Mouse (Mus musculus) CH12.LX (cell line): ENCODE results near the gene Stk24. TPM values are rescaled to one million over a fixed set of nuclear protein-coding genes. Genes with fewer than 3 reads are reported as not detected.
A peak's percentile ranks its signal among the peaks of the same experiment; 100 is the strongest.

ENCODE experiments used
- DNase-seq: peaks from one replicate; pipeline ENCODE4 v3.0.0-alpha.2; 2013; ENCODE audit errors: extremely low read depth
- H3K27ac ChIP-seq: 2 replicates; pipeline ENCODE4 v1.5.1; 2012; ENCODE audit warnings: low read depth, mild to moderate bottlenecking, control low read depth, moderate library complexity; ENCODE audit not compliant: insufficient read depth
- H3K27me3 ChIP-seq: replicated peaks from 2 replicates; pipeline ENCODE3; 2012; ENCODE audit warnings: inconsistent platforms
- H3K36me3 ChIP-seq, 2 experiments: replicated peaks in 1 of 2; 2 replicates each; pipeline versions ENCODE3 to v1.6.1; 2012; ENCODE audit warnings: inconsistent platforms in 1 of 2, low read length in 1 of 2, mild to moderate bottlenecking in 1 of 2, mixed read lengths in 1 of 2, moderate library complexity in 1 of 2; ENCODE audit not compliant: control insufficient read depth in 1 of 2, insufficient read depth in 1 of 2
- H3K4me1 ChIP-seq, 2 experiments: 2 replicates each; pipeline ENCODE4 v1.6.1; 2012; ENCODE audit warnings: inconsistent platforms in 1 of 2, moderate library complexity in 1 of 2; ENCODE audit not compliant: insufficient read depth in 2 of 2, control insufficient read depth in 1 of 2
- H3K4me2 ChIP-seq: 2 replicates; pipeline ENCODE4 v1.6.1; 2012; ENCODE audit warnings: low read depth, mild to moderate bottlenecking, control low read depth; ENCODE audit not compliant: poor library complexity, insufficient read depth, severe bottlenecking
- H3K4me3 ChIP-seq, 3 experiments: fragments of 150-350 bp in 1 of 3; sonication (generic) in 1 of 3; replicated peaks in 1 of 3; 2 replicates each; pipeline versions ENCODE3 to v1.5.1; 2011 to 2012; ENCODE audit warnings: low read depth in 2 of 3, low read length in 2 of 3, mild to moderate bottlenecking in 2 of 3, moderate library complexity in 2 of 3, control low read depth in 1 of 3, improper control_type of control experiment in 1 of 3, inconsistent platforms in 1 of 3, mixed read lengths in 1 of 3; ENCODE audit not compliant: poor library complexity in 1 of 3
- H3K79me2 ChIP-seq: replicated peaks from 2 replicates; pipeline ENCODE4 v1.6.1; 2012; ENCODE audit warnings: mild to moderate bottlenecking, moderate library complexity; ENCODE audit not compliant: control insufficient read depth, poor library complexity, insufficient read depth, severe bottlenecking; ENCODE audit errors: extremely low read depth
- H3K9ac ChIP-seq: 2 replicates; pipeline ENCODE4 v1.6.1; 2012; ENCODE audit warnings: low read depth, mild to moderate bottlenecking, control low read depth, moderate library complexity; ENCODE audit not compliant: insufficient read depth
- H3K9me3 ChIP-seq: replicated peaks from 2 replicates; pipeline ENCODE3; 2012; ENCODE audit warnings: low read length, inconsistent platforms, mixed read lengths
- CHD2 ChIP-seq: IDR thresholded peaks from 2 replicates; pipeline ENCODE4 v1.6.1; 2011; ENCODE audit warnings: low read length, improper control_type of control experiment
- CTCF ChIP-seq, 2 experiments: IDR thresholded peaks in 1 of 2; conservative IDR thresholded peaks in 1 of 2; 2 replicates each; pipeline ENCODE4 v1.5.1; 2011 to 2012; ENCODE audit warnings: low read depth in 2 of 2, low read length in 2 of 2, improper control_type of control experiment in 1 of 2, inconsistent platforms in 1 of 2, mild to moderate bottlenecking in 1 of 2, moderate library complexity in 1 of 2
- E2F4 ChIP-seq: IDR thresholded peaks from 2 replicates; pipeline ENCODE4 v1.6.1; 2011; ENCODE audit warnings: low read depth, low read length, improper control_type of control experiment; ENCODE audit not compliant: insufficient replicate concordance
- EP300 ChIP-seq: IDR thresholded peaks from 2 replicates; pipeline ENCODE4 v1.6.1; 2011; ENCODE audit warnings: low read length, improper control_type of control experiment
- HCFC1 ChIP-seq: IDR thresholded peaks from 2 replicates; pipeline ENCODE4 v1.6.1; 2012; ENCODE audit warnings: low read depth, mild to moderate bottlenecking, inconsistent platforms, low read length, improper control_type of control experiment
- JUN ChIP-seq: IDR thresholded peaks from 2 replicates; pipeline ENCODE4 v1.6.1; 2011; ENCODE audit warnings: low read depth, mild to moderate bottlenecking, low read length, improper control_type of control experiment, moderate library complexity; ENCODE audit not compliant: insufficient read depth
- RAD21 ChIP-seq: IDR thresholded peaks from 2 replicates; pipeline ENCODE4 v1.6.1; 2011; ENCODE audit warnings: low read depth, mild to moderate bottlenecking, low read length, improper control_type of control experiment, moderate library complexity
- SMC3 ChIP-seq: IDR thresholded peaks from 2 replicates; pipeline ENCODE4 v1.6.1; 2011; ENCODE audit warnings: low read depth, low read length, improper control_type of control experiment
- TBP ChIP-seq: conservative IDR thresholded peaks from 2 replicates; pipeline ENCODE4 v1.6.1; 2011; ENCODE audit warnings: low read depth, low read length, improper control_type of control experiment
- ZNF384 ChIP-seq: IDR thresholded peaks from 2 replicates; pipeline ENCODE4 v1.6.1; 2012; ENCODE audit warnings: low read depth, low read length, improper control_type of control experiment, inconsistent platforms
- dilution Hi-C: fragments of 300-500 bp; cut with MboI; formaldehyde crosslinking; loops from 2 replicates; pipeline ENCODE4 v1.14.3; 2020; ENCODE audit warnings: low sequenced_read_pairs; ENCODE audit not compliant: extremely low pct_unique_long_range_greater_than_20kb, extremely low pct_ligation_motif_present
- in situ Hi-C: fragments of 300-500 bp; cut with MboI; formaldehyde crosslinking; loops from 3 replicates; pipeline ENCODE4 v1.14.3; 2019; ENCODE audit warnings: low sequenced_read_pairs, low pct_ligation_motif_present, low pct_unique_long_range_greater_than_20kb, mixed read lengths
- polyA plus RNA-seq: library from polyadenylated mRNA; unstranded; fragments of >175 nt; gene quantifications from 2 replicates; pipeline ENCODE4 v1.2.1, GENCODE M21; 2012; ENCODE audit warnings: low read depth; ENCODE audit not compliant: insufficient read length
- total RNA-seq, 2 experiments: library from RNA; depleted of rRNA; stranded (reverse); fragments of 300-350 nt in 1 of 2; fragments of >200 nt in 1 of 2; gene quantifications; 2 replicates each; pipeline ENCODE4 v1.2.3; 2012 to 2014

Gene Stk24
- total and polyA plus RNA-seq, 3 experiments = 35.5 to 96.7 (median 52.7) TPM

DNA sequence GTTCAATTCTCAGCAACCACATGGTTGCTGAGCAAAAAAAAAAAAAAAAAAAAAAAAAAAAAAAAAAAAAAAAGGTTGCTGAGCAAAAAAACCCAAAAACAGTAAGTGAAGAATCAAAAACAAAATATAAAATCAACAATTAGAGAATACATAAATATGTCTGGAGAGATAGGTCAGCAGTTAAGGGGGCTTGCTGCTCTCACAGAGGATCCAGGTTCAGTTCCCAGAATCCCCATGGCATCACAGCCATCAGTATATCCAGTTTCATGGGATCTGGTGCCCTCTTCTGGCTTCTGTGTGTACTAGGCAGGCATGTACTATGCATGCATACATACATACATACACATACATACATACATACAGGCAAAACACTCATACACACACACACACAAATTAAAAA is 46.9 kb upstream of the Stk24 start:
- H3K27ac ChIP-seq = no peak overlapping the region
- dilution Hi-C loops = no loop called here
- H3K9me3 ChIP-seq = peaks cover 6% of the 10 kb centered on the region
- in situ Hi-C loops = no loop called here
- peak; percentile 58 for DNase-seq
- H3K79me2 ChIP-seq = no peaks in the 10 kb centered on the region
- H3K27me3 ChIP-seq = no peaks in the 10 kb centered on the region
- no peaks in the 10 kb centered on the region for H3K36me3 ChIP-seq
- no peak overlapping the region for H3K4me2 ChIP-seq
- peak; percentile 88 for TF ChIP-seq ZNF384
- TF ChIP-seq RAD21 = peak; percentile 70
- peak; percentile 58 for TF ChIP-seq SMC3
- TF ChIP-seq CTCF (conservative IDR thresholded peaks at IDR 0.05 in 1 of 2, IDR thresholded peaks at IDR 0.05 in 1 of 2; ENCODE audit: low read depth in 2 of 2, low read length in 2 of 2) = peak; percentile 50 to 65; a peak in 3 of 4 replicates
- TF ChIP-seq E2F4 = no peak
- H3K4me3 ChIP-seq = no peak overlapping the region
- peaks cover 9 to 49% of the 10 kb centered on the region in 2 experiments for H3K4me1 ChIP-seq
- no peak overlapping the region for H3K9ac ChIP-seq

DNA sequence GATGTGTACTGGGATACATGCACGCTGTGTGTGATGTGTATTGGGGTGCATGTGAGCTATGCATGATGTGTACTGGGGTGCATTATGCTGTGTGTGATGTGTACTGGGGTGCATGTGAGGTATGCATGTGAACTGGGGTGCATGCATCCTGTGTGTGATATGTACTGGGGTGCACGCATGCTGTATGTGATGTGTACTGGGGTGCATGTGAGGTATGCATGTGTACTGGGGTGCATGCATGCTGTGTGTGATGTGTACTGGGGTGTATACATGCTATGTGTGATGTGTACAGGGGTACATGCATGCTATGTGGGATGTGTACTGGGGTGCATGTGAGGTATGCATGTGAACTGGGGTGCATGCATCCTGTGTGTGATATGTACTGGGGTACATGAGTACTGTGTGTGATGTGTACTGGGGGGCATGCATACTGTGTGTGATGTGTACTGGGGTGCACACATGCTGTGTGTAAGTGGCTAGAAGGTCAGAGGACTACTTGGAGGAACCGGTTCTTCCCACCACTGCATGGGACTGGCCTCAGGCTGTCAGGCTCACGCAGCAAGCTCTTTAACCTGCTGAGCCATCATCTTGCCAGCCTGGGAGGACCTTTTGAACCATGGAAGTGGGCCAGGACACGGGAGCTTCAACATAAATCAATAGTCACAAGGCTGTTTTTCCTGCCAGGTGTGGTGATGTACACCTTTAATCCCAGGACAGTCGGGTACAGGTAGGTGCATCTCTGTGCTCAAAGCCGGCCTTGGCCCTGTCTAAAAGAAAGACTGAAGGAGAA is 45.4 kb upstream of the Stk24 start:
- no peak for DNase-seq
- Histone ChIP-seq H3K27ac (no peak overlapping the region), H3K27me3 (no peaks in the 10 kb centered on the region), H3K9ac (no peak overlapping the region), H3K9me3 (peaks cover 14% of the 10 kb centered on the region), H3K36me3 (no peaks in the 10 kb centered on the region), H3K4me2 (no peak overlapping the region), H3K79me2 (no peaks in the 10 kb centered on the region), H3K4me1 (peaks cover 9 to 49% of the 10 kb centered on the region in 2 experiments), H3K4me3 (peak overlapping the region in 1 of 3 experiments; percentile 15)
- in situ Hi-C loops (no loop called here), dilution Hi-C loops (no loop called here)
- TF ChIP-seq JUN (no peak), TBP (no peak), EP300 (no peak), RAD21 (no peak)

DNA sequence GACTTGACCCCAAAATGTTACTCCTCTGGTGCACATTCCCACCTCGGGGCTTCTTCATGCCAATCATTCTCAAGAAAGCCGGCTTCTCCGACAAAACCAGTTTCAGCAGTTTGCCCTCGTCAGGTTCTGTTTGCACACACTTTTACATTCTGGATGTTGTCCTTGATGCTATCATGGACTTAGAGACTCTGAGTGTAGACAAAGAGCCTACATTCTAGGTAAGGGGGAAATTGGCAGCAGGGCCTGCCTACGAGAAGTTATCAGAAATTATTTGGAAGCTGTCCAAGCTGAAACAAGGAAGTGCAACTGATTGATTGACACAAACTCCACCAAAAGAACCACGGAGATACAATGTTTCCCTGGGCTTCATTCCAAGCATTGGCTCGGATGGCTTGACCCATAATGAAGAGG is 43.5 kb upstream of the Stk24 start:
- Histone ChIP-seq H3K9me3 (peaks cover 14% of the 10 kb centered on the region), H3K36me3 (no peaks in the 10 kb centered on the region), H3K27ac (no peak overlapping the region), H3K9ac (no peak overlapping the region), H3K79me2 (no peaks in the 10 kb centered on the region), H3K4me3 (no peak overlapping the region), H3K27me3 (no peaks in the 10 kb centered on the region), H3K4me2 (no peak overlapping the region), H3K4me1 (peaks cover 9 to 49% of the 10 kb centered on the region in 2 experiments)
- dilution Hi-C loops (no loop called here), in situ Hi-C loops (no loop called here)
- DNase-seq = no peak
- TF ChIP-seq CHD2 (no peak), HCFC1 (no peak)
